Mouse (Mus musculus) spleen, adult 2 months (tissue): ENCODE results near the gene Tmem266. TPM values are rescaled to one million over a fixed set of nuclear protein-coding genes. Genes with fewer than 3 reads are reported as not detected.

Experiments used
- DNase-seq, 2 experiments: peaks; one replicate each; pipeline versions ENCODE4 v3.0.0 to v3.0.0-alpha.2; 2012 to 2021; ENCODE audit warnings: low spot score in 2 of 2, low read depth in 1 of 2
- H3K27ac ChIP-seq: fragments of 200-500 bp; 2 replicates; pipeline ENCODE4 v1.5.1; 2012; ENCODE audit warnings: low read length, inconsistent platforms; ENCODE audit not compliant: insufficient read depth
- H3K27me3 ChIP-seq: fragments of 200-500 bp; 2 replicates; pipeline ENCODE4 v1.6.1; 2012; ENCODE audit warnings: mild to moderate bottlenecking, moderate library complexity, low read length, inconsistent platforms; ENCODE audit not compliant: control insufficient read depth, insufficient read depth
- H3K36me3 ChIP-seq: fragments of 200-500 bp; 2 replicates; pipeline ENCODE4 v1.6.1; 2012; ENCODE audit warnings: mild to moderate bottlenecking, low read length, inconsistent platforms; ENCODE audit not compliant: control insufficient read depth, insufficient read depth
- H3K4me1 ChIP-seq: fragments of 200-500 bp; 2 replicates; pipeline ENCODE4 v1.6.1; 2011; ENCODE audit warnings: inconsistent platforms; ENCODE audit not compliant: control insufficient read depth, insufficient read depth, insufficient read length
- H3K4me3 ChIP-seq: fragments of 200-500 bp; 2 replicates; pipeline ENCODE4 v1.5.1; 2011; ENCODE audit warnings: mild to moderate bottlenecking, inconsistent platforms; ENCODE audit not compliant: insufficient read depth, insufficient read length; ENCODE audit errors: extremely low read depth
- CTCF ChIP-seq: fragments of 200-500 bp; IDR thresholded peaks from 2 replicates; pipeline ENCODE4 v1.5.1; 2011; ENCODE audit warnings: mild to moderate bottlenecking, inconsistent platforms; ENCODE audit not compliant: insufficient read depth, insufficient read length, insufficient replicate concordance; ENCODE audit errors: extremely low read depth
- POLR2A ChIP-seq: fragments of 200-500 bp; IDR thresholded peaks from 2 replicates; pipeline ENCODE4 v1.6.1; 2011; ENCODE audit warnings: low read depth, low read length, inconsistent platforms
- WGBS: fragments of 180-500 bp; shearing (Covaris S2); methylation state at CpG from one replicate; pipeline ENCODE4 v1.1.7; 2018; 5-methylcytosine and 5-hydroxymethylcytosine counted together
- polyA plus RNA-seq: library from polyadenylated mRNA; depleted of rRNA; stranded (reverse); fragments of >200 nt; gene quantifications from 2 replicates; pipeline ENCODE4 v1.2.3, GENCODE M21; 2012

Tmem266 gene
- polyA plus RNA-seq, 1 experiment: 0.19 TPM

DNA sequence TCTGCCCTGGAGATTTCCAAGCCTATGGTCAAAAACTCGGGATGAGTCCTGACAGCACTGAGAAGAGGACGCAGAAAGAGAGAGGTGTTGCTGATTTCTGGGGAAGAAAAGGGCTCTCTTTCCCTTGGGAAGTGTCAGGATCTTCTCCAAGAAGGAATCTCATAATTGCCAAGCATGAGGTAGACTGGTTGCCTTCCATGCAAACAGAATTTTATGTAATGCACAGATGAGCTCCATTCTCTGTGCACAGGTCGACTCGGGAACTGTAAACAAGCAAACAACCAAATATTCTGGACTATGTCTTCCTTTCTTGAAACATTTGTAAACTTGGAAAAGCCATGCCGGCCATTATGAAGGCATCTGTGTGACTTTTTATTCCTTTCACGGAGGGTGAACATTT lies 2.7 kb downstream of the Tmem266 start:
- no peaks in the 10 kb centered on the region for H3K36me3 ChIP-seq
- no peak overlapping the region for H3K4me3 ChIP-seq
- H3K4me1 ChIP-seq: peaks cover 4% of the 10 kb centered on the region; the same call in 1 of the 2 replicates
- H3K27me3 ChIP-seq: peaks cover 9% of the 10 kb centered on the region
- WGBS: 80% methylated on average over 6 of the region's 6 CpGs
- no peak for DNase-seq
- no peak for TF ChIP-seq POLR2A
- TF ChIP-seq CTCF: no peak
- H3K27ac ChIP-seq: no peak overlapping the region

GRCm38 (mm10) chr9:55332476-55332875 lies 5.8 kb downstream of the Tmem266 start:
- WGBS: 70% methylated on average over 5 of the region's 5 CpGs
- TF ChIP-seq CTCF: no peak
- DNase-seq: no peak
- no peaks in the 10 kb centered on the region; the same call in 1 of the 2 replicates for H3K27me3 ChIP-seq
- H3K4me1 ChIP-seq: no peaks in the 10 kb centered on the region
- H3K4me3 ChIP-seq: no peak overlapping the region
- no peak overlapping the region for H3K27ac ChIP-seq
- H3K36me3 ChIP-seq: no peaks in the 10 kb centered on the region

- DNase-seq: no peak
- H3K4me3 ChIP-seq: no peak overlapping the region
- TF ChIP-seq CTCF (no peak), POLR2A (no peak)
- H3K27me3 ChIP-seq: no peaks in the 10 kb centered on the region; the same call in 1 of the 2 replicates
- no peaks in the 10 kb centered on the region for H3K36me3 ChIP-seq
- WGBS: 65% methylated on average over 7 of the region's 7 CpGs
- no peaks in the 10 kb centered on the region for H3K4me1 ChIP-seq
- H3K27ac ChIP-seq: no peak overlapping the region
Measured at GRCm38 (mm10) chr9:55332949-55333348, 6.2 kb downstream of the Tmem266 start.

- no peaks in the 10 kb centered on the region for H3K36me3 ChIP-seq
- H3K4me3 ChIP-seq: no peak overlapping the region
- H3K4me1 ChIP-seq: no peaks in the 10 kb centered on the region
- H3K27me3 ChIP-seq: no peaks in the 10 kb centered on the region
- TF ChIP-seq CTCF: no peak
- no peak for TF ChIP-seq POLR2A
- DNase-seq: no peak
- H3K27ac ChIP-seq: no peak overlapping the region
- WGBS: 76% methylated on average over 7 of the region's 7 CpGs
Measured at GRCm38 (mm10) chr9:55344165-55344564, 17.5 kb downstream of the Tmem266 start.

DNA sequence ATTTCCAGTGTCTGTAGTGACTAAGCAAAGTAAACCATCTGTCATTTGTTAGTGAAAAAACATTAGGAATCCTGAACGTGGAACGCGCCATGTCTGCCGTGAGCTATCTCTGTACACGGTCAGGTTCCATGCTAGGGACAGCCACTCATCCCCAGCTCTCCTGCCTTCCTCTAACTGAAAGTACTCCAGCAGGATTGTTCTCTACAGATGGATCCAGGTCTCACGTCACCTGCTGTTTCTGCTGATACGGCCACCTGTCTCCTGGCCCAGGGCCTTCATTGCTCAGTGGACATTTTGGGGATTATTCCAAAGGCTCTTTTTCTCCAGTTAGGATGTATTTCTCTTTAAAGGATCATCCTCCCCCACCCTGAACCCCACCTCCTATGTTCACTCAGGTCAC lies 18.6 kb downstream of the Tmem266 start:
- no peak for TF ChIP-seq CTCF
- TF ChIP-seq POLR2A: no peak
- Histone ChIP-seq H3K4me3 (no peak overlapping the region), H3K4me1 (no peaks in the 10 kb centered on the region), H3K27ac (no peak overlapping the region), H3K36me3 (no peaks in the 10 kb centered on the region), H3K27me3 (no peaks in the 10 kb centered on the region)
- 94% methylated on average over 7 of the region's 7 CpGs for WGBS
- DNase-seq: no peak

- H3K27me3 ChIP-seq: no peaks in the 10 kb centered on the region
- no peak overlapping the region for H3K4me3 ChIP-seq
- DNase-seq: no peak
- H3K36me3 ChIP-seq: no peaks in the 10 kb centered on the region
- TF ChIP-seq CTCF (no peak), POLR2A (no peak)
- 70% methylated on average over 3 of the region's 3 CpGs for whole genome bisulfite sequencing
- H3K27ac ChIP-seq: no peak overlapping the region
- H3K4me1 ChIP-seq: no peaks in the 10 kb centered on the region
Measured at GRCm38 (mm10) chr9:55348664-55349063, 22.0 kb downstream of the Tmem266 start.

GRCm38 (mm10) chr9:55354686-55355085 lies 28.0 kb downstream of the Tmem266 start:
- H3K4me1 ChIP-seq: no peaks in the 10 kb centered on the region
- no peak overlapping the region for H3K4me3 ChIP-seq
- H3K36me3 ChIP-seq: no peaks in the 10 kb centered on the region
- TF ChIP-seq POLR2A: no peak
- no peak for TF ChIP-seq CTCF
- 70% methylated on average over 3 of the region's 3 CpGs for WGBS
- H3K27ac ChIP-seq: no peak overlapping the region
- no peaks in the 10 kb centered on the region for H3K27me3 ChIP-seq
- DNase-seq: no peak
